Mouse (Mus musculus) kidney, embryonic 15.5 days (tissue): ENCODE data around the gene Pbxip1. TPM values are rescaled to one million over a fixed set of nuclear protein-coding genes. Genes with fewer than 3 reads are reported as not detected.

Experiments
- ATAC-seq: fragments of 200-750 bp; cut with Nextera tagmentation; replicated peaks from 2 replicates; pipeline ENCODE4 v1.8.0; 2017; ENCODE audit warnings: moderate TSS enrichment; ENCODE audit not compliant: low FRiP score
- H3K27ac ChIP-seq: fragments of 300-500 bp; sonication (generic); 2 replicates; pipeline ENCODE4 v1.5.1; 2015; ENCODE audit warnings: mild to moderate bottlenecking, inconsistent platforms
- H3K27me3 ChIP-seq: fragments of 300-500 bp; sonication (generic); 2 replicates; pipeline ENCODE4 v1.6.1; 2015; ENCODE audit warnings: inconsistent platforms
- H3K36me3 ChIP-seq: fragments of 300-500 bp; sonication (generic); 2 replicates; pipeline ENCODE4 v1.6.1; 2015; ENCODE audit warnings: inconsistent platforms
- H3K4me1 ChIP-seq: fragments of 300-500 bp; sonication (generic); 2 replicates; pipeline ENCODE4 v1.6.1; 2015; ENCODE audit warnings: inconsistent platforms
- H3K4me2 ChIP-seq: fragments of 300-500 bp; sonication (generic); 2 replicates; pipeline ENCODE4 v1.6.1; 2015; ENCODE audit warnings: moderate library complexity, mild to moderate bottlenecking, inconsistent platforms
- H3K4me3 ChIP-seq: fragments of 300-500 bp; sonication (generic); replicated peaks from 2 replicates; pipeline ENCODE4 v1.5.1; 2015; ENCODE audit warnings: mild to moderate bottlenecking, inconsistent platforms
- H3K9ac ChIP-seq: fragments of 300-500 bp; sonication (generic); 2 replicates; pipeline ENCODE4 v1.6.1; 2015; ENCODE audit warnings: mild to moderate bottlenecking, inconsistent platforms
- H3K9me3 ChIP-seq: fragments of 300-500 bp; sonication (generic); replicated peaks from 2 replicates; pipeline ENCODE4 v1.6.1; 2016; ENCODE audit warnings: inconsistent platforms
- WGBS: fragments of 180-500 bp; shearing (Covaris S2); methylation state at CpG from one replicate; pipeline ENCODE4 v1.1.7; 2015; ENCODE audit warnings: mixed read lengths; 5-methylcytosine and 5-hydroxymethylcytosine counted together
- polyA plus RNA-seq: library from polyadenylated mRNA; unstranded; fragments of >200 nt; fragmentation: Nextera tagmentation; extraction: Ambion mirVana; gene quantifications from 2 replicates; pipeline ENCODE4 v1.2.1, GENCODE M21; 2015

Gene Pbxip1
- polyA plus RNA-seq, 1 experiment from 2014 or later: 39.6 TPM

DNA sequence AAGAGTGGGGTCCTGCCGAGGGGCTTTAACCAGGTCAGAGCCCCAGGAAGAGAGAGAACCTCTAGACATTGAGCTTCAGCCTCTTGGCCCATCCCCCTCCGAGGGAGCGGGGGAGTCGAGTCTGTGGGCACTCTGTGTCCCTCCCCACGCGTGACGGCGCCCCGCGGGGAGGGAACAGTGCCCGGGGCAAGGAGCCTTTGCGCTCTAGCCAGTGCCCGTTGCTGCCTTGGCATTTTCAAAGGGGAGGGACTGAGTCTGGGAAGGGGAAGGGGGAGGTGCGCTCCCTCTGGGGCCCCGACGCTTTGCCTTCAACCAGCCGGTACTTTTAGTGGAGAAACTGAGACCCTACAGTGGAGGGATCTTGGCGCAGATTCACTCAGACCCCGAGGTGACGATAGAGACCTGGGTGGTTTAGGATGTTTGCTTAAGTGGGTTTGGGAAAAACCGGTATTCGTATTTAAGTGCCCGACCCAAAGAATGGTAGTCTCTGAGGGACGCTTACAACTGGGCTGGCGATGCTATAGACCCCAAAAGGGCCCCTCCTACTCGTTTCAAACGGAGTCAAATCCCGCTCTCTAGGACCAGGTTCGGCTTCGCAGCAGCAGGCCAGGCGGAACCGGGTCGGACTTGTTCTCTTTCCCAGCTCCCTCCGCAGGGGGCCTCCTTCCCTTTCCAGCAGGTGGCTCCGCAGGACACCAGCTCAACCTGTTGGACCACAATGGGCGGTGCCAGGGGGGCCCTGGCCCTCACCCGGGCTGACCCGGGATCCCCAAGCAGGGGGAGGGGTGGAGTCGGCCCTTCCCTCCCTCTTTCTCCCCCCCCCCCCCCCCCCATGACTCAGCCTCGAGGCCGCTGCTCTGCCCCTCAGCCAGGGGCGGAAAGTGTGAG lies 42.3 kb upstream of the Pbxip1 start, which contains the start of gene Zbtb7b:
Gene Zbtb7b (minus strand): TSS at position 771 of the 888 bp plus-strand sequence.
- Histone ChIP-seq H3K36me3 (no peaks in the 10 kb centered on the region), H3K9ac (peak within 1 kb of the TSS; percentile 65), H3K27me3 (no peaks in the 10 kb centered on the region), H3K27ac (peak within 1 kb of the TSS; percentile 95), H3K4me1 (peaks cover 70% of the 10 kb centered on the region), H3K4me2 (peak within 1 kb of the TSS; percentile 99), H3K4me3 (peak within 1 kb of the TSS; percentile 59), H3K9me3 (no peaks in the 10 kb centered on the region)
- ATAC-seq: peak; percentile 50
- WGBS: 1% methylated on average over 42 of the region's 42 CpGs

DNA sequence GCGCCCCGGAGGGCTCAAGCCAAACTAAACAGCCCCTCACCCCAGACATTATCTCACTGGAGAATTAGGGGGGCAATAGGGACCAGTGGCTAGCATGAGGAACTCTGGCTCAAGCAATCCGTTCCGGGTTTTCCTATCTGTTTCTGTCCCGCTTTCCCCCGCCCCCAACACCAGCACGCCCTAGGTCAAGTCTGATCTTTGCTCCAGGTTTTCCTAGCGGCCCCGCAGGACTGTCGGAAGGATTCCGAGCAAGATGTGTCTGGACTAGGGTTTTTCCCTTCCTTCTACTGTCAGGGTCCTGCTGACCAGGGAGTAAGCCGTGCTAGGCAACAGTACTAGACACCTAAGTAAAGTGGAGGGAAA lies 41.6 kb upstream of the Pbxip1 start:
- WGBS: under 1% methylated on average over 12 of the region's 12 CpGs
- Histone ChIP-seq H3K4me1 (peaks cover 64% of the 10 kb centered on the region), H3K27me3 (no peaks in the 10 kb centered on the region), H3K4me3 (peak overlapping the region; percentile 59), H3K4me2 (peak overlapping the region; percentile 99), H3K27ac (peak overlapping the region; percentile 95), H3K9ac (peak overlapping the region; percentile 65), H3K36me3 (no peaks in the 10 kb centered on the region), H3K9me3 (no peaks in the 10 kb centered on the region)
- peak; percentile 27 for ATAC-seq

DNA sequence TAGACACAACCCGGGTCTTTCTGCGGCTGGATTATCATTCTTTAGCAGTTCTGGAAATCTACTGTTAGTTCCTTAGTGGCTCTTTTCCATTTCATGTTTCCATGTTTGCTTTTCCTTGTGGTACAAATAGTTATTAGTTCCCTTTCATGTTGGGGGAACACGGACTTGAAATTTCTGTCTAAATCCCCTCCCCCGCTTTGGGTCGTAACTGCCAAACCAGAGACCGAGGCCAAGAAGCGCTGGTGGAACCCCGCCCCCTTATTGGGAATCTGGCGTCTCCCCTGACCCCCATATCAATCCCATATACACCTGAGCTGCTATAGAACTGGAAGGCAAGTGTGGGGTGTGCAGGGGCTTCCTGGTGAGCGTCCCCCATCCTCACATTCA lies 41.1 kb upstream of the Pbxip1 start:
- Histone ChIP-seq H3K9ac (peak overlapping the region; percentile 65; the same call in 1 of the 2 replicates), H3K27me3 (no peaks in the 10 kb centered on the region)
- WGBS: 2% methylated on average over 10 of the region's 10 CpGs

DNA sequence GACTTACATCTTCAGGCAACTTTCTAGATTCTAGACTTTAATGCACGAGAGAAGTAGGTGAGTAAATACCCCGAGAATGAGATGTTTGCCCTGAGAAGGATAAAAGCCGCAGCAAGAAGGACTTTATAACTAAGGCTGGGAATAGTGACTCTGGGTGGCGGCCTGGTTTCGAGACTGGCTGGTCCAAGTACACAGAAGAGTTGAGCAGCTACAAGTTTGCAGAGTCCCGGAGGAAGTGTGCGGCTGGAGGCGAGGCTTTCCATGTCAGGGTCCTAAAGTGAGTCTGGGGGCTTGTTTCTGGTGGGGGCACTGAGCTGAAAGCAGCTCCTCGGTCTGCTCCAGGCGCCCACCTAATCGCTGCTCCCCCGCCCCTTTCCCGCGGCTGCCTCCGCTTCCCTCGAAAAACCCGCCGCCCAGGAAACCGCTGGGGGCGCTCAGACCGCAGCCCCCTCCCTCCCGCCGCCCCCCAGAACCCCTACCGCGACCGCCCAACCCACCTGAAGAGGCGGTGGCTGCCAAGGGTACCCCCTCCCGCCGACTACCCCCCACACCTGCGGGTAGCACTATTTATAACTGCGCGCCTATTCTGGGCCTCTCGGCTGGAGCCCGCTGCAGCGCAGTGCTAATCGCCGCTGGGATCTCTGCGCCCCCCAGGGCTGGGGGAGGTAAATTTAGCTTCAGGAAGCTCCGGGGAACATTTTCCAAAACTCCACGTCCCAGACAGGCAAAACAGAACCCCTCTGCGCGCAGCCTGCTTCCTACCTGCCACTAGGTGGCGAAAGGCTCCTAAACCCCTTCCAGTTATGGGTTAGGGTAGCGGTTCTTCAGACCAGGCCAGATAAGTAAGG lies 40.5 kb upstream of the Pbxip1 start:
- Histone ChIP-seq H3K4me3 (peak overlapping the region; percentile 59), H3K27ac (peak overlapping the region; percentile 95), H3K27me3 (no peaks in the 10 kb centered on the region), H3K9me3 (no peaks in the 10 kb centered on the region), H3K9ac (peak overlapping the region; percentile 65), H3K36me3 (no peaks in the 10 kb centered on the region), H3K4me1 (peaks cover 52% of the 10 kb centered on the region), H3K4me2 (peak overlapping the region; percentile 99)
- ATAC-seq: no peak
- under 1% methylated on average over 44 of the region's 44 CpGs for WGBS

More for the DNA sequence above, 41.1 kb upstream of the Pbxip1 start:
- no peaks in the 10 kb centered on the region for H3K36me3 ChIP-seq
- H3K4me2 ChIP-seq: peak overlapping the region; percentile 99
- H3K9me3 ChIP-seq: no peaks in the 10 kb centered on the region
- peak overlapping the region; percentile 59 for H3K4me3 ChIP-seq
- H3K27ac ChIP-seq: peak overlapping the region; percentile 95
- no peak for ATAC-seq
- peaks cover 58% of the 10 kb centered on the region for H3K4me1 ChIP-seq

DNA sequence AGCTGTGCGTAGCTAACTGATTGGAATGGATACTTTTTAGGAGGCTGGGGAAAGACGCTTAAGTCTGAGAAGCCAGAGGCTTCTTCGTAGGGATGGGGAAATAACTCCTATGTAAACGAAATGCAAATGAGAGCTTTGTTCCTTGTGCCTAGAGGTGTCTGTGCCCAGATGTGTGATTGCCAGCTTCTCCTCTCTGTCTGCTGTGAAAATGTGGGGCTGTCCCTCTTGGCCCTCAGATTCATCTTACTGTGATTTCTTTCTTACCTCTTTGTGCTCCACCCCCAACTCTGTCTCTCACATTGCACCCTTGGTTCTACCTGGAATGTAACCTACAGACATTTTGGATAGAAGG lies 39.9 kb upstream of the Pbxip1 start:
- peak overlapping the region; percentile 95 for H3K27ac ChIP-seq
- 2% methylated on average over 4 of the region's 4 CpGs for WGBS

DNA sequence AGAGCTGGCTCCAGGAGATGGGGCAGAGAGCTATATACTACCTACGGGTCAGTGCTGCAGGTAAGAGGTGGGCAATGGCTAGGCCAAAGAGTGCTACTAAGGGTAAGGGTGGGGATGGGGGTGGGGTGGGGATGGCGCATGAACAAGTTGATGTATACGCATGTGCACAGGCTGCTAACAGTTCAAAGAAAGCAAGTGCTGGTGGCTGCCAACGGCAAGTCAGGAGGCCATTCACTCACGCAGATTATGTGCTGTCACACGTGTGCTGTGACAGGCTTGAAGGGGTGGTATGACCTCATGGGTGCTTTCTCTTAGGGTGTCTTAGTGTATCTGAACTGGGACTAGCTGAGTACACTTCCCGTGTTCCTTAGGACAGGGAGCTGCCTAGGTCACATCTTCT lies 35.2 kb upstream of the Pbxip1 start:
- H3K27me3 ChIP-seq: no peaks in the 10 kb centered on the region
- H3K27ac ChIP-seq: no peak overlapping the region
- ATAC-seq: no peak
- no peak overlapping the region for H3K9ac ChIP-seq
- H3K4me2 ChIP-seq: no peak overlapping the region
- peaks cover 40% of the 10 kb centered on the region for H3K36me3 ChIP-seq
- WGBS: 90% methylated on average over 7 of the region's 7 CpGs
- H3K9me3 ChIP-seq: no peaks in the 10 kb centered on the region
- no peak overlapping the region for H3K4me3 ChIP-seq
- H3K4me1 ChIP-seq: peaks cover 7% of the 10 kb centered on the region

More for the DNA sequence above, 39.9 kb upstream of the Pbxip1 start:
- Histone ChIP-seq H3K27me3 (no peaks in the 10 kb centered on the region), H3K9me3 (no peaks in the 10 kb centered on the region), H3K9ac (peak overlapping the region; percentile 56), H3K4me1 (peaks cover 46% of the 10 kb centered on the region), H3K4me2 (peak overlapping the region; percentile 99), H3K36me3 (peaks cover 4% of the 10 kb centered on the region), H3K4me3 (peak overlapping the region; percentile 59)
- ATAC-seq: no peak

DNA sequence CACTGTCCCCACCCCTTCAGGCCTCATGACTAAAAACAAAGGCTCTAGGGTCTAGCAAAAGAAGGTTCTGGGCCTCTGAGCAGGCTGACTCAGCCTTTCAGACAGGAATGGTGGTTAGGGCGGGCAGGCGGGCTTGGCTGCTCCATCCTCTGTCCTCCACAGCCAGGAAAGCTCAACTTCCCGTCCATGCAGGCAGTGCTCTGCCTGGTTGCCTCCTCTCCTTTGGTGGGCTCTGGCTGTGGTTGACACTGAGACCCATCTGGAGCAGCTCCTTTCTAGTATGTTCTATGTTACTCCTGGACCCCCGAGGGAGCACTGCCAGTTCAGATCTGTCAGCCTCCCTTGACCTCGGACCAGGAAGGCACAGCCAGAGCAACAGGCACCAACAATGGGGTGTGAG lies 33.8 kb upstream of the Pbxip1 start, which contains the start of gene Lenep:
Gene Lenep (minus strand): TSS at position 101 of the 400 bp plus-strand sequence.
- H3K4me2 ChIP-seq: no peak within 1 kb of the TSS
- peaks cover 50% of the 10 kb centered on the region for H3K36me3 ChIP-seq
- no peak within 1 kb of the TSS for H3K4me3 ChIP-seq
- WGBS: 82% methylated on average over 5 of the region's 5 CpGs
- no peaks in the 10 kb centered on the region for H3K27me3 ChIP-seq
- no peaks in the 10 kb centered on the region for H3K9me3 ChIP-seq
- 0 out of 2 replicates have a peak within 1 kb of the TSS, but pooled peaks have one; percentile 4 for H3K9ac ChIP-seq
- no peak for ATAC-seq
- no peak within 1 kb of the TSS for H3K27ac ChIP-seq
- no peaks in the 10 kb centered on the region for H3K4me1 ChIP-seq

DNA sequence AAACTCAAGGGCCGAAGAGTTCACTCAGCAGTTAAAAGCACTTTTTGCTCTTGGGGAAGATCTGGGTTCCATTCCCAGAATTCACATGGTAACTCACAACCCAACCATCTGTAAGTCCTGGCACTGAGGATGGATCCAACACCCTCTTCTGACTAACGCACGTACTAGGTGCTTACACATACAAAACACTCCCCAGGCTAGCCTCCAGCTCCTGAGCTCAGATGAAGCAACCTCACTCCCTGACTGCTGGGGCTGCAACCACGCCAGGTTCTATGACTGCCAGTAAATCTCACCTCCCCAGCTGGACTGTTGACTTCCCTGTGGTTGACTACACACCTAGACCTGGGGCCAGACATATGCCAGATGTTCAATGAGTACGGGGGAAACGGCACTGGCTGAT lies 29.6 kb upstream of the Pbxip1 start:
- 87% methylated on average over 6 of the region's 6 CpGs for WGBS

DNA sequence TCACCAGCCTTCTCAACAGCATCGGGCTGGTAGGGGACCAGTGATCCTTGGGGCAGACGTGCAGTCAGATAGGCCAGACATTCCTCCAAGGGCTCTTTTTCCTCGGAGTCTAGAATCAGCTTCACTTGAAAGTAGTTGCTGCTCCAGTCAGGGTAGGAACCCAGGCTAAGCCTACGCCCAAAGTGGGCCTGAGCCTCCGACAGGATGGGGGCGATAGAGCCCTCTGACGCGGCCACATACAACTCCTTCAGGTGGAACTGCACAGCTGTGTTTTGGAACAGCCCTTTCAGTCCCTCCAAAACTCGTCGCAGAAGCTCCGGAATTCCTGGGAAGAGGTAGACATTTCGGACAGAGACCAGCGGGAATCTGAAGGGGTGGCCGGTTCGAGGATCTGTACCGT lies 28.1 kb upstream of the Pbxip1 start:
- 68% methylated on average over 16 of the region's 16 CpGs for WGBS
- Histone ChIP-seq H3K36me3 (peaks cover 45% of the 10 kb centered on the region), H3K9me3 (no peaks in the 10 kb centered on the region), H3K27me3 (no peaks in the 10 kb centered on the region), H3K27ac (no peak overlapping the region), H3K4me2 (no peak overlapping the region), H3K4me3 (no peak overlapping the region), H3K9ac (no peak overlapping the region), H3K4me1 (peaks cover 10% of the 10 kb centered on the region)
- no peak for ATAC-seq

More for the DNA sequence above, 29.6 kb upstream of the Pbxip1 start:
- Histone ChIP-seq H3K4me1 (peaks cover 8% of the 10 kb centered on the region), H3K27me3 (no peaks in the 10 kb centered on the region), H3K4me2 (no peak overlapping the region), H3K9me3 (no peaks in the 10 kb centered on the region), H3K27ac (no peak overlapping the region), H3K9ac (no peak overlapping the region), H3K4me3 (no peak overlapping the region), H3K36me3 (peaks cover 54% of the 10 kb centered on the region)
- no peak for ATAC-seq

DNA sequence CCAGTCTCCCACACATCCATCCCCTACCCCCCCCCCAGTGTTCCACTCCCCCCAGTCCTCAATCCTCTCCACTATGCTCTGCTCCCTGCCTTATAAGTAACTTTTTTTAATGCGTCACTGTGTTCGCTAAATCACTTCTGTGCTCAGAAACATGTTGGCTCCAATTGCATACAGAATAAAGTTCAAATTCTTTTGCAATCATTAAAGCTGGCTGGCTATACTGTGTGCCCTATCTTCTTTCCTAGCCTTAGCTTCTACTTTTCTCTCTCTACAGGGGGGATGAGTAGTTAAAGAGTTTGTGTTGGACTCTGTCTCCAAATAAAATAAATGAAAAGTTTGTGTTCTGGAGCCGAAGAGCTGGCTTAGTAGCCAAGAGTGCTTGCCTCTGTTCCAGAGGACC lies 26.8 kb upstream of the Pbxip1 start:
- Histone ChIP-seq H3K27ac (no peak overlapping the region), H3K4me1 (peaks cover 10% of the 10 kb centered on the region), H3K4me3 (no peak overlapping the region), H3K9ac (no peak overlapping the region), H3K36me3 (peaks cover 48% of the 10 kb centered on the region), H3K4me2 (no peak overlapping the region), H3K9me3 (no peaks in the 10 kb centered on the region), H3K27me3 (no peaks in the 10 kb centered on the region)
- 94% methylated on average over 3 of the region's 3 CpGs for WGBS
- ATAC-seq: no peak

DNA sequence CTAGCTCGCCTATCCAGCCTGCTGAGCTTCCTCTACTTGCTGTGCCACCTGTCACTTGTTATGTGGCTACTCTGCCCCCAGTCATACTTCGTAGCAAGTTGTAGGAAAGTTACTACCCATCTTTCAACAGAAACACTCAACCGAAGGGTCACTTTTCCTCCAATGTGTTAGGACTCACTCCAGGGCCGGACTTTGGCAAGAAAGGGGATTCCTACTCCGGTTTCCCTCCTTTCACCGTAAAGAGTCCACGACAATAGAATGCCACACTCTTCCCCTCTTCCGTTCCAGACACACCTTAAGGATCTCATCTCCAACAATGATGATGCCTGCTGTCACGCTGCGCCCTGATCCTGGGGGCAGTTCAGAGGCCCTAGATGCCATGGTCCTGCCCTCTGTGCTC lies 25.6 kb upstream of the Pbxip1 start:
- peaks cover 51% of the 10 kb centered on the region for H3K36me3 ChIP-seq
- H3K9me3 ChIP-seq: no peaks in the 10 kb centered on the region
- H3K27ac ChIP-seq: peak overlapping the region; percentile 19; the same call in 1 of the 2 replicates
- no peaks in the 10 kb centered on the region for H3K27me3 ChIP-seq
- H3K4me1 ChIP-seq: peaks cover 10% of the 10 kb centered on the region
- H3K4me3 ChIP-seq: peak overlapping the region; percentile 54
- peak overlapping the region; percentile 65 for H3K4me2 ChIP-seq
- no peak for ATAC-seq
- H3K9ac ChIP-seq: peak overlapping the region; percentile 51
- WGBS: 78% methylated on average over 10 of the region's 10 CpGs
